Mouse (Mus musculus) testis, adult 2 months (tissue): ENCODE results near the gene Xylb. TPM values are rescaled to one million over a fixed set of nuclear protein-coding genes. Genes with fewer than 3 reads are reported as not detected.

ENCODE experiments used
- H3K27ac ChIP-seq: fragments of 200-500 bp; 2 replicates; pipeline ENCODE4 v1.5.1; 2012; ENCODE audit warnings: low read depth, low read length; ENCODE audit not compliant: control insufficient read depth, insufficient read depth
- H3K27me3 ChIP-seq: fragments of 200-500 bp; 2 replicates; pipeline ENCODE4 v1.6.1; 2012; ENCODE audit warnings: mild to moderate bottlenecking, low read length, moderate library complexity; ENCODE audit not compliant: control insufficient read depth, insufficient read depth
- H3K36me3 ChIP-seq: fragments of 200-500 bp; 2 replicates; pipeline ENCODE4 v1.6.1; 2012; ENCODE audit warnings: mild to moderate bottlenecking, low read length; ENCODE audit not compliant: control insufficient read depth, insufficient read depth
- H3K4me1 ChIP-seq: fragments of 200-500 bp; 2 replicates; pipeline ENCODE4 v1.6.1; 2012; ENCODE audit warnings: low read length; ENCODE audit not compliant: control insufficient read depth, insufficient read depth
- H3K4me3 ChIP-seq: fragments of 200-500 bp; 2 replicates; pipeline ENCODE4 v1.5.1; 2012; ENCODE audit warnings: low read depth, mild to moderate bottlenecking, low read length, moderate library complexity, mixed read lengths; ENCODE audit not compliant: control insufficient read depth
- CTCF ChIP-seq: fragments of 200-500 bp; IDR thresholded peaks from 2 replicates; pipeline ENCODE4 v1.5.1; 2012; ENCODE audit warnings: low read depth, mild to moderate bottlenecking, inconsistent platforms, low read length, moderate library complexity; ENCODE audit not compliant: control insufficient read depth, insufficient read depth, insufficient replicate concordance
- POLR2A ChIP-seq: fragments of 200-500 bp; IDR thresholded peaks from 2 replicates; pipeline ENCODE4 v1.6.1; 2012; ENCODE audit warnings: low read depth, mild to moderate bottlenecking, inconsistent platforms, low read length, moderate library complexity; ENCODE audit not compliant: control insufficient read depth
- polyA plus RNA-seq: library from polyadenylated mRNA; depleted of rRNA; stranded (reverse); fragments of >200 nt; gene quantifications from 2 replicates; pipeline ENCODE4 v1.2.3, GENCODE M21; 2012

Gene Xylb
- polyA plus RNA-seq, 1 experiment = 6.9 TPM

DNA sequence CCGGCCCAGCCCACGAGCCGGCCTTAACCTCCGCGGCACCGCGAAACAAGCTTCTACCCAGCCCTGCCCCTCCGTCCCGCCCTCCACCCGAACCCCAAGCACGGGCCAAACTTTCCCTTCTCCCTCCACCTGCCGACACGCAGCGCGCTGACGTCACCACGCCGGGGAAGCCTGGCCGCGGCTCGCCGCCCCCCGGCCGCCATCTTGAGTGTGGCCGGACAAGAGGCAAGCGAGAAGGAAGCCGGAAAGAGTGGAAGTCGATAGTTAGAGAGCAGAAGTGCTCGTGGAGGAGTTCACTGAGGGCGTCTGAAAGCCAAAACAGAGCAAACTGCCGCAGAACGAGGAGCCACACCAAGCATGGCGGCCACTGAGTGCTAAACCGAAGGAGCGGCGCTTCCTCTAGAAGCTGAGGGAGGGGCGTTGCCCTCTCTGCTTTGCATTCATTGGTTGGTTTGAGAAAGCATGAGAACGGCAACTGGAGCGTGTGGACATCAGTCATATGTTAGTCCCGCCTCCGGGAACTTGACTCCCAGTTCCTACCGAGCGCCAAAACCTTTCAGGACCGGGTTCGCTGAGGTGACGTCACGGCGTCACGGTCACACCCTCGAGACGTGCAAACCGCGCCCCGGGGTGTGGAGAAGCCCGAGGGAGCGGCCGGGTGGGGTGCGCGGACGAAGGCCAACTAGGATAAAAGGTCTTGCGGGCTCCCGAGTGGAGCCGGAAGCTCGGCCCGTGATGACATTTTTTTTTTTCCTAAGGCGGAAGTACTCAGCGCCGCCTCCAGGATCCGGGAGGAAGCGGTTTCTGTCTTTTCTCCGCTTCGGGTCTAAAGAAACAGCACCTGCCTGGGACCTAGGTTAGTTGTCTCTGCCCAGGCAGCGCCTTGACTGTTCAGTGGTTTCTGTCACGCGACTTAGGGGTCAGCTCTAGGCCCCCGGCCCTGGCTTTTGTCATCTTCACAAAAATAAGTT is 34.6 kb upstream of the Xylb start, which contains the start of gene Oxsr1:
Gene Oxsr1 (minus strand): TSS at position 139 of the 971 bp plus-strand sequence.
- Histone ChIP-seq H3K4me1 (peaks cover 12% of the 10 kb centered on the region), H3K4me3 (peak within 1 kb of the TSS; percentile 92), H3K27me3 (no peaks in the 10 kb centered on the region), H3K36me3 (no peaks in the 10 kb centered on the region), H3K27ac (peak within 1 kb of the TSS; percentile 95)
- TF ChIP-seq CTCF (no peak), POLR2A (peak; percentile 68)

DNA sequence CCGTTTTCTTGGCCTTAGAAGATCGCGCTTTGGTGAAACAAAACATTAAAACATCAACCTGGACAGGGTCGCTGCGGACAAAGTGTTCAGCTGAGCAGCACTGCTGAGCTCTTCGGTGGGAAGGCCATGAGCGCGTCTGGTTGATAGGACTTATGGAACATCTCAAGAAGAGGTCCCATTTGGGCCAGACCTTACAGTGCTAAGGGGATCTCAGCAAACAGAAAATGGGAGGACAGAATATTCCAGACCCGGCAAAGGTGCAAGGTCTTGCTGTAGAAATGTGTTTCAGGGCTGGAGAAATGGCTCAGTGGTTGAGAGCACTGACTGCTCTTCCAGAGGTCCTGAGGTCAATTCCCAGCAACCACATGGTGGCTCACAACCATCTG is 33.9 kb upstream of the Xylb start:
- H3K27ac ChIP-seq = peak overlapping the region; percentile 95
- peaks cover 12% of the 10 kb centered on the region for H3K4me1 ChIP-seq
- peak overlapping the region; percentile 92 for H3K4me3 ChIP-seq
- TF ChIP-seq CTCF (no peak), POLR2A (no peak)
- H3K27me3 ChIP-seq = no peaks in the 10 kb centered on the region
- no peaks in the 10 kb centered on the region for H3K36me3 ChIP-seq

DNA sequence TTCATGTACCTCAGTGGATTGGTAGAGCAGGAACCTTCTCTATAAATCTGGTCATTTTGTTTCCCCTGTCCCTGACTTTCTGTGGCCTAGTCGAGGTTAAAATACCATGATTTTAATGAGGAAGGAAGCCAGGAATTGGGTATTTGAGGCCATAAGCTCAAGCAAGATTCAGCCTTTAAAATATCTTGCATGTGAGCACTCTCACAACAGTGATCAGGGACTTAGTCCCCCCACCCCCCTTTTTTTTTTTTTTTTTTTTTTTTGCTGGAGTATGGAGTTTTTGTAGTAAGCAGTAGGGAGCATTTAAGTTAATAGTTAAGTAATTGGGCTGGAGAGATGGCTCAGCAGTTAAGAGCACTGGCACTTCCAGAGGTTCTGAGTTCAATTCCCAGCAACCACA is 33.1 kb upstream of the Xylb start:
- H3K36me3 ChIP-seq = no peaks in the 10 kb centered on the region
- no peak for TF ChIP-seq POLR2A
- TF ChIP-seq CTCF = no peak
- no peak overlapping the region for H3K27ac ChIP-seq
- no peaks in the 10 kb centered on the region for H3K27me3 ChIP-seq
- H3K4me1 ChIP-seq = peaks cover 12% of the 10 kb centered on the region
- H3K4me3 ChIP-seq = no peak overlapping the region

DNA sequence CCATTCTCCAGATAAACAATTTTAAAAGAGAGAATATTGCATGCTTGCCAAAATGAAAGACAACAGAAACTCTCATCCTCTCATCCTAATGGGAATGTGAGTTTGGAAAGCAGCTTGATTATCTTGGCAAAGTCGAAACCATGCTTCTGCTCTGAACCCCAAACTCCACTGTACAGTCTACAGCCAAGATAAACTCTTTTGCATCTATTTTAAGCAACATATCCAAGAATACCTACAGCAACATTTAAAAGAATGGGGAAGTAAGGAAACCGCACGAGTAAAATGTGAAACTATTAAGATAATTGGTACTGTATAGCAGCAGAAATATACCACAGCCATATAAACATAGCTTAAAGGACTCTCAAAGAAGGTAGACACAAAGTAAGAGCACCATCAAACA is 28.7 kb upstream of the Xylb start:
- H3K4me1 ChIP-seq = no peaks in the 10 kb centered on the region
- H3K27me3 ChIP-seq = no peaks in the 10 kb centered on the region
- TF ChIP-seq CTCF = no peak
- no peak for TF ChIP-seq POLR2A
- H3K4me3 ChIP-seq = no peak overlapping the region
- no peak overlapping the region for H3K27ac ChIP-seq
- no peaks in the 10 kb centered on the region for H3K36me3 ChIP-seq

DNA sequence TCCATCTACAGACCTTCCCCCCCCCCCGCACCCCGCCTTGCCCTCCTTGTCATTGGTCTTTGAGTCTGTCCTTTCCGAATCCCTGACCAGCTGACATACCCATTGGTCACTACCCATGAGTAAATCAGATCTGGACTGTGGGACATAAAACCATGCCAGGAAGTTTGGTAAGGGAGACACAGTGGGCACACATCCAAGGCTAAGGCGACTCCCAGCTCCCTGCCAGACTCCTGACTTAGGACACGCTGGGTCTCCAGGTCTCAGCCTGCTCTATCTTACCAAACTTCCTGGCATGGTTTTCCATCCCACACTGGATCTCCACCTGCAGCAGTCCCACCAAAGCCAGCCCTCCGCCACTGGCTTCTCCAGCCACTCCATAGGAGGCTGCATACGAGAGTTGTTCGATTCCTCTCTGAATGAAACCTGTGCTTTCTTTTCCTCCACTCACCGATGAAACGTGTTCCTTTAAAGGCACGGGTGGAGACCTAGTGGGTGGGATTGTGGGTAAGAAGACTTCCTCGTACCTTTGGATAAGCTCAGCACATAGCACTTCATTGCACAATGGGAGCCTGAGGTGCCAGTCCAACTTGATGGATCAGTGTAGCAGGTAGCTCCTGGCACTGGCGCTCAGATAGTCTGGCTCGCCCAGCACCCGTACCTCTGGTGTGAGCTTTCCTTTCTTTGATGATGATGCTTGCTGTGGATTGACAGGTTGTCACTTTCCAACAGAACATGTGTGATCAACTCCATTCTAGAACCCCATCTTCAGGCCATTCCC is 26.8 kb upstream of the Xylb start:
- TF ChIP-seq CTCF (no peak), POLR2A (no peak)
- Histone ChIP-seq H3K36me3 (no peaks in the 10 kb centered on the region), H3K4me1 (no peaks in the 10 kb centered on the region), H3K27me3 (no peaks in the 10 kb centered on the region), H3K4me3 (no peak overlapping the region), H3K27ac (no peak overlapping the region)

DNA sequence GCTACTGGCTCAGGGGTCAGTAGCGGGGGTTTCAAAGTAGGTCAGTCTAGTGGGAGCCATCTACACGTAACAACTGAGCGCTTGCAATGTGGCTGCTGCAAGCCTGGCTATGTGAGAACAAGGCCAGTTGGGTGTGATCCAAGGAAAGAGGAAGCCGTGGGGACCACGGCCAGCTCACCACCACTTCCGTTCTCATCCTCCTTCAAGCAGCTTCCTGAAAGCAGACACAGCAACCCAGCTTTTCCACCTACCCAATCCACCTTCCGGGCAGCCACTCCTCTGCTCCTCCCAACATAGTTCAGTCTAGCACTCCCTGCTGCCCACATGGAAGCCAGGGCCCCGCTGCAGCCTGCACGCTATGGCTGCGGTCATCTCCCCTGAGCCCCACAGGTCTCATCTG is 22.9 kb upstream of the Xylb start:
- TF ChIP-seq CTCF (no peak), POLR2A (no peak)
- no peak overlapping the region for H3K4me3 ChIP-seq
- H3K36me3 ChIP-seq = no peaks in the 10 kb centered on the region; the same call in 1 of the 2 replicates
- H3K27ac ChIP-seq = no peak overlapping the region
- H3K4me1 ChIP-seq = peaks cover 4% of the 10 kb centered on the region
- H3K27me3 ChIP-seq = no peaks in the 10 kb centered on the region

DNA sequence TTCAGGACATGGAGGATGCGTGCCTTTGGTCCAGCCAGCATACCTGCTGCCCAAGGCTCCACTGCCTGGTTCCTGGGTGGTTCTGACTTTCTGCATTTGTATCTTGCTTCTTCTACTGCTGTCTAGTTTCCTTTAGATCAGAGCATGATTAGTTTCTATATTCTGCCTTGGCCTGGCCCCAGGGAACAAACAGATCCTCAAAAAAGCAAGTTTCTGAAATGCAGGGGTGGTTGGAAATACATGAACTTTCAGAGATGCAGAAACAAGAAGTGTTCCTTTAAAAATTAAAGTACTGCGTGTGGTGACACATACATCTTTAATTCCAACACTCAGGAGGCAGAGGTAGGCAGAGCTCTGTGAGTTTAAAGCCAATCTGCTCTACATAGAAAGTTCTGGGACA is 22.3 kb upstream of the Xylb start:
- Histone ChIP-seq H3K27me3 (no peaks in the 10 kb centered on the region), H3K4me3 (no peak overlapping the region), H3K36me3 (no peaks in the 10 kb centered on the region; the same call in 1 of the 2 replicates), H3K27ac (no peak overlapping the region), H3K4me1 (peaks cover 8% of the 10 kb centered on the region)
- TF ChIP-seq POLR2A (no peak), CTCF (no peak)
